Mouse (Mus musculus) embryonic facial prominence, embryonic 14.5 days (tissue): Measurements from ENCODE around the gene Mrps25. TPM values are rescaled to one million over a fixed set of nuclear protein-coding genes. Genes with fewer than 3 reads are reported as not detected.

Experiments
- ATAC-seq: fragments of 200-750 bp; cut with Nextera tagmentation; 2 replicates; pipeline ENCODE4 v1.8.0; 2017; ENCODE audit warnings: low read depth, moderate number of reproducible peaks, moderate TSS enrichment
- DNase-seq: peaks from one replicate; pipeline ENCODE4 v3.0.0-alpha.2; 2015; ENCODE audit warnings: low spot score
- H3K27ac ChIP-seq: fragments of 300-500 bp; sonication (generic); replicated peaks from 2 replicates; pipeline ENCODE4 v1.5.1; 2014; ENCODE audit warnings: low read depth, mild to moderate bottlenecking, low read length, moderate library complexity
- H3K27me3 ChIP-seq: fragments of 300-500 bp; sonication (generic); replicated peaks from 2 replicates; pipeline ENCODE4 v1.6.1; 2014; ENCODE audit warnings: low read length; ENCODE audit not compliant: control insufficient read depth, insufficient read depth
- H3K36me3 ChIP-seq: fragments of 300-500 bp; sonication (generic); 2 replicates; pipeline ENCODE4 v1.6.1; 2014; ENCODE audit warnings: low read length, mixed read lengths; ENCODE audit not compliant: control insufficient read depth, insufficient read depth
- H3K4me1 ChIP-seq: fragments of 300-500 bp; sonication (generic); 2 replicates; pipeline ENCODE4 v1.6.1; 2014; ENCODE audit warnings: antibody characterized with exemption, low read length; ENCODE audit not compliant: control insufficient read depth, insufficient read depth
- H3K4me2 ChIP-seq: fragments of 300-500 bp; sonication (generic); 2 replicates; pipeline ENCODE4 v1.6.1; 2014; ENCODE audit warnings: low read depth, mild to moderate bottlenecking, low read length, moderate library complexity, mixed read lengths
- H3K4me3 ChIP-seq: fragments of 300-500 bp; sonication (generic); 2 replicates; pipeline ENCODE4 v1.5.1; 2014; ENCODE audit warnings: low read depth, mild to moderate bottlenecking, low read length
- H3K9ac ChIP-seq: fragments of 300-500 bp; sonication (generic); 2 replicates; pipeline ENCODE4 v1.6.1; 2014; ENCODE audit warnings: low read depth, mild to moderate bottlenecking, low read length, moderate library complexity, mixed read lengths
- H3K9me3 ChIP-seq: fragments of 300-500 bp; sonication (generic); 2 replicates; pipeline ENCODE4 v1.6.1; 2016; ENCODE audit warnings: low read length; ENCODE audit not compliant: control insufficient read depth
- WGBS: fragments of 180-500 bp; shearing (Covaris S2); extraction: QIAGEN DNeasy Blood & Tissue Kit; methylation state at CpG from one replicate; pipeline ENCODE4 v1.1.7; 2014; 5-methylcytosine and 5-hydroxymethylcytosine counted together
- polyA plus RNA-seq: library from polyadenylated mRNA; unstranded; fragments of >200 nt; fragmentation: Nextera tagmentation; extraction: Ambion mirVana; gene quantifications from 2 replicates; pipeline ENCODE4 v1.2.1, GENCODE M21; 2014

Gene Mrps25
- 61.2 and 70.1 TPM in 2 replicates for polyA plus RNA-seq

DNA sequence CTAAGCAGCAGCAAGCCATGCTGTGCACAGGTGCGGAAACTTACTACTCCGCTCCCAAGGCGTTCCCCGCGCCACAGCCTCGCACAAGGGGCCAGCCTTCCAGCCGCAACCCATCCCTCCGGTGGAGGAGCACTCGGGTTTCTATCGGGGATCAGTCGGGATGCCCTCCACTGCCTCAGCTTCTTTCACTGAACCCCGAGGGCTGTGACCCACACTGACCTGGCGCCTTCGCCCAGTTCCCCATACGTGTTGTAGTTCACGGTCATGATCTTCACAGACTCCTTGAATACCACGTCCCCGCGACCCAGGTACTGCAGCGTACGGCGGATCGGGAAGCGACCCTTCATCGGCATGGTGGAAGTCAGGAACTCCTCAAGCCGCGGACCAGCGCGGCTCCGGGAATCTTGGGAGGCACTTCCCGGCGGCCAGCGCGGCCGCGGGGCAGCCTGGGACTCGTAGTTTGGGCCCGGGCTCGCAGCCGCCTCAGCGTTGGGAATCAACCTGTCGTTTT lies at the start of gene Mrps25:
Gene Mrps25, minus strand, starts transcription at position 413 of the 511 bp plus-strand sequence.
- DNase-seq (peak; percentile 90), ATAC-seq (peak; percentile 94)
- H3K27me3 ChIP-seq: no peaks in the 10 kb centered on the region
- peaks cover 10% of the 10 kb centered on the region for H3K9me3 ChIP-seq
- H3K4me3 ChIP-seq: peak within 1 kb of the TSS; percentile 80
- WGBS: under 1% methylated on average over 40 of the region's 42 CpGs
- peak within 1 kb of the TSS; percentile 78 for H3K4me2 ChIP-seq
- peak within 1 kb of the TSS; percentile 83 for H3K9ac ChIP-seq
- H3K4me1 ChIP-seq: peaks cover 10% of the 10 kb centered on the region
- H3K27ac ChIP-seq: peak within 1 kb of the TSS; percentile 54
- H3K36me3 ChIP-seq: peaks cover 40% of the 10 kb centered on the region

DNA sequence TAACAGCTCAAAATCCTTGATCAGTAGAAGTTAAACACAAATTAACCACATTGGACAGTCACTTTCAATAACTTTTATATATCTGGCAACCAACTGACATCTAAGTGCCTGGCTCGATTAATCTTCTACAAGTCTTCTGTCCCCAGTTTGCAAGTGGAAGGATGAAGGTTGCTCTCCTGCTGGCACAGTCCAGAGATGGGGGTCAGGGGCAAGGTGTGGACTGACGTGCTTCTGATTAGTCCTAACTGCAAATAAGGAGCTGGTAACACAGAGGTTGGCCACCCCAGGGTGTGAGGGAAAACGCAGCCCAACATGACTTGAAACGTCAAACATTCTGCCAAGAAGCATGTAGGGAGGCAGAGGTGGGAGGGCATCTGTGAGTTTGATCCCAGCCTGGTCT lies 47.9 kb upstream of the Mrps25 start:
- H3K4me3 ChIP-seq: no peak overlapping the region
- no peaks in the 10 kb centered on the region for H3K9me3 ChIP-seq
- H3K27ac ChIP-seq: no peak overlapping the region
- ATAC-seq (no peak), DNase-seq (no peak)
- no peaks in the 10 kb centered on the region for H3K36me3 ChIP-seq
- no peak overlapping the region for H3K4me2 ChIP-seq
- WGBS: 64% methylated on average over 4 of the region's 4 CpGs
- no peaks in the 10 kb centered on the region for H3K27me3 ChIP-seq
- no peak overlapping the region for H3K9ac ChIP-seq
- no peaks in the 10 kb centered on the region for H3K4me1 ChIP-seq

DNA sequence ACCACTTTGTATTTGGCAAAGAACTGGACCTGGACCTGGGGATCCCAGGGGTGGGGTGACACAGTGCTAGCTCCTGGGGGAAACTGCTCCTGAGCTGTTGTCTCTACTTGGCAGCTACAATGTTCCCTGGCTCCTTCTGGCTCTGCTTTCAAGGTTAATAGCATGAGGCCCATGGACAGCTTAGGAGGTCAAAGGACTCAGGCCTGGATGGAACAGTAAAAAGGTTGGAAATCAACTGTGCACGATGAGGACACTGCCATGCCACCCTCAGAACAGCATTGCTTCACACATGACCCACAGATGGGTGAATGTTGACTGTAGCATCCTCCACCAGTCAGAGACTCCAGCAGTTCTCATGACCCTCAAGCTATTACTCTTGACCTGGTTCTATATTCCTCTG lies 47.5 kb upstream of the Mrps25 start:
- DNase-seq (no peak), ATAC-seq (no peak)
- 59% methylated on average over 1 of the region's 1 CpGs for WGBS
- Histone ChIP-seq H3K9me3 (no peaks in the 10 kb centered on the region), H3K27me3 (no peaks in the 10 kb centered on the region), H3K9ac (no peak overlapping the region), H3K4me2 (no peak overlapping the region), H3K4me3 (no peak overlapping the region), H3K36me3 (no peaks in the 10 kb centered on the region), H3K27ac (no peak overlapping the region), H3K4me1 (no peaks in the 10 kb centered on the region)

DNA sequence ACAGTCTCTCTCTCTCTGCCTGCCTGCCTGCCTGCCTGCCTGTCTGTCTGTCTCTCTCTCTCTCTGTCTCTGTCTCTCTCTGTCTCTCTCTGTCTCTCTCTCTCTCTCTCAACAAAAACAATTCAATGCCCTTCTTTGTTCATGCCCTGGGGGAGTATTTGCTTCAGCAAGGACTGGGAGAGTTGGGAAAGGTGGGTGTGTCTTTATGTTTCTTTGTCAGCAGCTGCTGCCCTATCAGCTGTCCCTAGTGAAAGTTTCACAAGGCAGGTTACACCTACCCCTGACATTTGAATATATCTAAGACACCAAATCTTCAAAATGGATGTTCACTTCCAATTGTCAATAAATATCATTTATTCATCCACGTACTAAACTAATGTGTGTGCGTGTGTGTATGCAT lies 45.8 kb upstream of the Mrps25 start:
- Histone ChIP-seq H3K4me3 (no peak overlapping the region), H3K27ac (no peak overlapping the region), H3K27me3 (no peaks in the 10 kb centered on the region), H3K9ac (no peak overlapping the region), H3K36me3 (no peaks in the 10 kb centered on the region), H3K4me1 (no peaks in the 10 kb centered on the region), H3K9me3 (no peaks in the 10 kb centered on the region), H3K4me2 (no peak overlapping the region)
- 84% methylated on average over 2 of the region's 2 CpGs for WGBS
- ATAC-seq (no peak), DNase-seq (no peak)

DNA sequence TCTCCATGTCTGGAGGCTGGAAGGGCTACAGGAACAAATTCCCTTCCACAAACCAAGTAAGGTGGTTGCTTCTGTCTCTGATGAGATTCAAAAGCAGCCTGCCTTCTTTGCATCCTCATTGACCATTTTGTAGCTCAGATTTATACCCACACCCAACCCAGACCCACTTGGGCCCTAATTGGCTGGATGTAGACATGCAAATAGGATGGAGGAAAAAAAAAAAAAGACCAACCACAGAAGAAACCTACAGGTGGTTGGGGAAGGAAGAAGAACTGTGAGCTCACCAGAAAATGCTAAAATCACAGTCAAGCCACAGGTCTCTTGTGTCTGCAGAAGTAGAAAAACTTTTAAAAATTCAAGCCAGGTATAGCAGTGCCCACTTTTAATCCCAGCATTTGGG lies 45.3 kb upstream of the Mrps25 start:
- Histone ChIP-seq H3K4me1 (no peaks in the 10 kb centered on the region), H3K9ac (no peak overlapping the region), H3K4me3 (no peak overlapping the region), H3K9me3 (no peaks in the 10 kb centered on the region), H3K27ac (no peak overlapping the region), H3K4me2 (no peak overlapping the region), H3K36me3 (no peaks in the 10 kb centered on the region), H3K27me3 (no peaks in the 10 kb centered on the region)
- ATAC-seq (no peak), DNase-seq (no peak)

DNA sequence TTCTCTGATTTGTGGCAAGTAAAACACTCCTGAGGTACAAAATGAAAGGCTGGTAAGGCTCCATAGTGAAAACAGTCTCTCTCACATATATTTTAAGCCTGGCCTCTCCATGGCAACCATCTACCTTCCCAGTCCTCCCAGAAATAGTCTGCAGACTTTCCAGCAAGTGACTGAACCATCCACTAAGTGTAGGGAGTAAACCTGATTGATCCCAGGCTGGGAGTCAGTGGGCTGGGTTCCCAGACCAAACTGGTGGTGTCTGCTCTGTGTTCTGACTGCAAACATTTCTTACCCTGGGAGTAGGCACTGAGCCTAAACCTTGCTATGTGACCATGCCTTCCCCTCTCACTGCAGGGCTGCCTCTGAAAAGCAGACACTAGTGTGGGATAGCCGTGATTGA lies 41.1 kb upstream of the Mrps25 start:
- ATAC-seq (no peak; the same call in 1 of the 2 replicates), DNase-seq (peak; percentile 17)
- Histone ChIP-seq H3K27me3 (no peaks in the 10 kb centered on the region), H3K27ac (no peak overlapping the region), H3K9ac (no peak overlapping the region), H3K4me1 (no peaks in the 10 kb centered on the region), H3K4me3 (no peak overlapping the region), H3K9me3 (no peaks in the 10 kb centered on the region), H3K4me2 (no peak overlapping the region), H3K36me3 (no peaks in the 10 kb centered on the region)
- 74% methylated on average over 1 of the region's 1 CpGs for WGBS

DNA sequence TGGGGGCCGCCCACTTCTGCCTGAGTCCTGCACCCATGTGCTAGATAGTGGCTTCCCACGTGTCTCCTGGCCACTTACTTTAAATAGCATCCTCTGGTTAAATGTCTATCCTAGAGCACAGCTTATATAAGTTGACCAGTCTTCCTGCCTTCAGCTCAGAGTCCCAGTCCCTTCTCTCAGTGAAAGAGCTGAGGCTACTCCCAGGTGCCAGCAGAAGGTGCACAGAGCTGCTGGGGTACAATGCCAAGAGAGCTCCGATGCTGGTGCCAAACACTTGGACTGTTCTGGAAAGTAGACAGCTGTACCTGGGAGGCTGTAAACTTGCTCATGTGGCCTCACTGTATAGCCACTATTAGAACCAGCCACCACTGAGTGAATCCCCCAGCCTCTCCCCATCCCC lies 38.2 kb upstream of the Mrps25 start:
- ATAC-seq (no peak), DNase-seq (no peak)
- Histone ChIP-seq H3K9ac (no peak overlapping the region), H3K36me3 (no peaks in the 10 kb centered on the region), H3K4me1 (no peaks in the 10 kb centered on the region), H3K4me2 (no peak overlapping the region), H3K27ac (no peak overlapping the region), H3K4me3 (no peak overlapping the region), H3K9me3 (no peaks in the 10 kb centered on the region), H3K27me3 (no peaks in the 10 kb centered on the region)
- 79% methylated on average over 3 of the region's 3 CpGs for WGBS

DNA sequence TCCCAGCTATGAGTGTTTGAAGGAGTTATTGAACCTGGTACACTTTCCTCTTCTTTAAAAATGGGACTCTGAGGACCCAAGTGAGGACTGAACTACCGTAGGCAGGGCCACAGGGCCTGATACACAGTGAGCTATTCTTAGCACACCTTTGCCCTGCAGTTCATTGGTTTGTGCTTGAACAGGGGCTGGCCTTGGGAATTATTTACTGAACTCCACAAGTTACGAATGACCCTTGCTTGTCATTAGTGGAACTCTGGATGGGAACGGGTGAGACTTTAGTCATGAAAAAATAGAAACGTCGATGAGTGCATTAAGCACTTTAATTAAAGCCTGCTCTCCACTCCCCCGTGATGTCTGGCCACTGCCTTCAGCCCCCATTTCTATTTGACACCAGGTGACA lies 37.8 kb upstream of the Mrps25 start:
- H3K27me3 ChIP-seq: no peaks in the 10 kb centered on the region
- H3K36me3 ChIP-seq: no peaks in the 10 kb centered on the region
- H3K4me1 ChIP-seq: no peaks in the 10 kb centered on the region
- H3K9ac ChIP-seq: no peak overlapping the region
- ATAC-seq (no peak), DNase-seq (no peak)
- no peaks in the 10 kb centered on the region for H3K9me3 ChIP-seq
- H3K27ac ChIP-seq: no peak overlapping the region
- H3K4me3 ChIP-seq: no peak overlapping the region
- 77% methylated on average over 6 of the region's 6 CpGs for WGBS
- H3K4me2 ChIP-seq: no peak overlapping the region

DNA sequence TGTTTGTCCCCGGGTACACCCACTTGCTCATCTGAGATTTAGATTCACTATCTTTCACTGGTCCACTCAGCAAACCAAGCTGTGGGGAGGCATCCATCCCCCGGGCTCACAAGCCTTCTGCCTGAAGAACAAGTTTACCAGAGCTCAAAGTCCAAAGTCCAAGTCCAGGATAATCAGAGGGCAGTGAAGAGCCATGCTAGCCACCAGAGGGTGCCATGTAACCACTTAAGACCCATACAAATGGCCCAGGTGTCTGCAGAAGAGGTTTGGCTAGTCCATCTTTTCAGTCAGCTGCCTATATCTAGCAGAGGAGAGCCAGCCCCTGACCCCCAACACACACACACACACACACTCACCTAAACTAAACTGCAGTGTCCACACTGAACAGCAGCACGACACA lies 35.6 kb upstream of the Mrps25 start:
- Histone ChIP-seq H3K4me1 (no peaks in the 10 kb centered on the region), H3K27ac (no peak overlapping the region), H3K4me2 (no peak overlapping the region), H3K9ac (no peak overlapping the region), H3K9me3 (no peaks in the 10 kb centered on the region), H3K27me3 (no peaks in the 10 kb centered on the region), H3K36me3 (no peaks in the 10 kb centered on the region), H3K4me3 (no peak overlapping the region)
- WGBS: 45% methylated on average over 3 of the region's 3 CpGs
- DNase-seq (peak; percentile 31), ATAC-seq (no peak)
